Mouse (Mus musculus) frontal cortex, adult 2 months (tissue): Measurements from ENCODE around the gene Stab2. TPM values are rescaled to one million over a fixed set of nuclear protein-coding genes. Genes with fewer than 3 reads are reported as not detected.

Source experiments
- DNase-seq, 2 experiments: peaks; one replicate each; pipeline ENCODE4 v3.0.0; 2022; ENCODE audit warnings: low spot score in 1 of 2; ENCODE audit errors: extremely low spot score in 1 of 2
- polyA plus RNA-seq: library from polyadenylated mRNA; depleted of rRNA; stranded (reverse); fragments of >200 nt; gene quantifications from 2 replicates; pipeline ENCODE4 v1.2.3, GENCODE M21; 2012; rRNA removed

Stab2 gene
- polyA plus RNA-seq, 1 experiment, result 0.08 TPM

GRCm38 (mm10) chr10:86791507-86792184 is 216.2 kb downstream of the Stab2 start:
- DNase-seq, result no peak

Other genes with a start within 250 kb of the Stab2 start
- gene Gm49358, start 244.1 kb downstream of the Stab2 start, polyA plus RNA-seq, result not detected in 2 replicates
- gene Nt5dc3, start 229.0 kb downstream of the Stab2 start, polyA plus RNA-seq, result 34.4 and 34.7 TPM in 2 replicates
- not detected in 2 replicates for gene 1700113H08Rik, start 50.0 kb upstream of the Stab2 start, polyA plus RNA-seq